Mouse (Mus musculus) CH12.LX (cell line): Measurements from ENCODE around the gene Arhgap21.

Experiments used
- CHD2 ChIP-seq: IDR thresholded peaks from 2 replicates; pipeline ENCODE4 v1.6.1; 2011; ENCODE audit warnings: low read length, improper control_type of control experiment
- CTCF ChIP-seq, 2 experiments: IDR thresholded peaks in 1 of 2; conservative IDR thresholded peaks in 1 of 2; 2 replicates each; pipeline ENCODE4 v1.5.1; 2011 to 2012; ENCODE audit warnings: low read depth in 2 of 2, low read length in 2 of 2, improper control_type of control experiment in 1 of 2, inconsistent platforms in 1 of 2, mild to moderate bottlenecking in 1 of 2, moderate library complexity in 1 of 2
- POLR2A ChIP-seq: IDR thresholded peaks from 2 replicates; pipeline ENCODE4 v1.6.1; 2011; ENCODE audit warnings: low read depth, mild to moderate bottlenecking, improper control_type of control experiment, low read length
- TCF12 ChIP-seq: IDR thresholded peaks from 2 replicates; pipeline ENCODE4 v1.6.1; 2014; ENCODE audit warnings: low read depth, mild to moderate bottlenecking, inconsistent platforms, low read length, improper control_type of control experiment
- UBTF ChIP-seq: IDR thresholded peaks from 2 replicates; pipeline ENCODE4 v1.6.1; 2012; ENCODE audit warnings: low read depth, mild to moderate bottlenecking, inconsistent platforms, low read length, improper control_type of control experiment, moderate library complexity
- USF1 ChIP-seq: IDR thresholded peaks from 2 replicates; pipeline ENCODE4 v1.6.1; 2014; ENCODE audit warnings: low read depth, mild to moderate bottlenecking, inconsistent platforms, low read length, improper control_type of control experiment

- TF ChIP-seq TCF12: no peak
- TF ChIP-seq USF1: no peak
- TF ChIP-seq CHD2: no peak
- no peak for TF ChIP-seq POLR2A
- TF ChIP-seq CTCF (conservative IDR thresholded peaks at IDR 0.05 in 1 of 2, IDR thresholded peaks at IDR 0.05 in 1 of 2; ENCODE audit: low read depth in 2 of 2, low read length in 2 of 2): no peak
- no peak for TF ChIP-seq UBTF
These were observed 119.3 kb downstream of the Arhgap21 start for GRCm38 (mm10) chr2:20849346-20849745.
